Comparison of ENCODE assay signal across 8 mouse cellular contexts in genomic region chr16:44557661-44558470, GRCm38 (mm10). TPM values are rescaled to one million over a fixed set of nuclear protein-coding genes. Genes with fewer than 3 reads are reported as not detected.
DNase-seq lines count a peak whose midpoint lies in the region; ATAC-seq and TF ChIP-seq lines count a peak whose summit lies in the region.

No protein-coding gene starts in this region.

- DNase-seq in Patski (ENCODE audit: low read depth, low spot score): no peak
- DNase-seq in forebrain, embryonic 14.5 days (ENCODE audit: low spot score): peak; percentile 75
- peak; percentile 80 to 83 for DNase-seq in heart, postnatal 14 days
- peak; percentile 83 to 90 for DNase-seq in kidney, postnatal 4 days
- DNase-seq in lung, embryonic 14.5 days: peak; percentile 79
- DNase-seq in ovary, postnatal 10 days (ENCODE audit: low spot score): peak; percentile 61

- H3K27ac ChIP-seq in forebrain, embryonic 14.5 days (ENCODE audit: low read depth, low read length): peak overlapping the region; percentile 94
- H3K27ac ChIP-seq in lung, embryonic 14.5 days (ENCODE audit: low read depth): peak overlapping the region; percentile 93

- in situ Hi-C loops in Patski (cut with MboI; ENCODE audit: low pct_unique_long_range_greater_than_20kb): no loop called here

- no peaks in the 10 kb centered on the region for H3K36me3 ChIP-seq in forebrain, embryonic 14.5 days (ENCODE audit: control insufficient read depth, insufficient read depth, low read length)
- H3K36me3 ChIP-seq in lung, embryonic 14.5 days (ENCODE audit: insufficient read depth): no peaks in the 10 kb centered on the region

- intact Hi-C loops in heart, postnatal 14 days (cut with DNase I): loop anchor here (5.0 kb wide), 2 partner anchors 71 to 74 kb away; no protein-coding TSS in a partner anchor

- peak overlapping the region; percentile 98 for H3K9ac ChIP-seq in forebrain, embryonic 14.5 days (ENCODE audit: low read length)
- H3K9ac ChIP-seq in lung, embryonic 14.5 days: peak overlapping the region; percentile 97

- H3K9me3 ChIP-seq in forebrain, embryonic 14.5 days (replicated peaks; ENCODE audit: control insufficient read depth, low read length): no peaks in the 10 kb centered on the region
- no peaks in the 10 kb centered on the region for H3K9me3 ChIP-seq in lung, embryonic 14.5 days (ENCODE audit: low read depth, low read length)

- peak overlapping the region; percentile 87 for H3K4me3 ChIP-seq in forebrain, embryonic 14.5 days (ENCODE audit: low read depth, low read length)
- peak overlapping the region; percentile 88 for H3K4me3 ChIP-seq in lung, embryonic 14.5 days (ENCODE audit: low read depth, low read length)

- POLR2A ChIA-PET in Patski (lab: Charles Lee): interaction anchor here (1.1 kb wide), 2 partner anchors 13 to 20 kb away, joined by 3 to 6 read pairs; no protein-coding TSS in a partner anchor

- ATAC-seq in Patski: peak; percentile 79
- peak; percentile 60 for ATAC-seq in cerebellum, adult (ENCODE audit: insufficient number of reproducible peaks, low FRiP score, low TSS enrichment)
- peak; percentile 69 for ATAC-seq in forebrain, embryonic 14.5 days
- peak; percentile 55 for ATAC-seq in lung, embryonic 14.5 days (ENCODE audit: insufficient read depth)
- no peak for ATAC-seq in inflammation-experienced regulatory T-cells, adult 6 months

- under 1% methylated on average over 47 of the region's 47 CpGs for WGBS in forebrain, embryonic 14.5 days
- WGBS in lung, embryonic 14.5 days: under 1% methylated on average over 47 of the region's 47 CpGs

- CTCF ChIA-PET in Patski (lab: Charles Lee): interaction anchor here (0.8 to 4.4 kb wide), 3 partner anchors 13 to 73 kb away, joined by 3 to 20 read pairs (median 3); no protein-coding TSS in a partner anchor

- peak overlapping the region; percentile 73 for H3K4me2 ChIP-seq in forebrain, embryonic 14.5 days (ENCODE audit: low read length)
- H3K4me2 ChIP-seq in lung, embryonic 14.5 days: peak overlapping the region; percentile 64

- TF ChIP-seq CTCF in Patski (IDR thresholded peaks at IDR 0.05): no peak
- TF ChIP-seq CTCF in lung, embryonic 14.5 days (IDR thresholded peaks at IDR 0.05; ENCODE audit: low read depth): no peak

- no peaks in the 10 kb centered on the region for H3K27me3 ChIP-seq in Patski
- H3K27me3 ChIP-seq in forebrain, embryonic 14.5 days (replicated peaks; ENCODE audit: control insufficient read depth, insufficient read depth, low read length): no peaks in the 10 kb centered on the region
- H3K27me3 ChIP-seq in lung, embryonic 14.5 days (ENCODE audit: insufficient read depth, low read length): no peaks in the 10 kb centered on the region

- H3K4me1 ChIP-seq in forebrain, embryonic 14.5 days (ENCODE audit: control insufficient read depth, insufficient read depth, low read length): peaks cover 39% of the 10 kb centered on the region
- peaks cover 12% of the 10 kb centered on the region for H3K4me1 ChIP-seq in lung, embryonic 14.5 days (ENCODE audit: insufficient read depth)

RNA-seq across cellular contexts. Expression of gene Boc, which starts 0.8 kb away (rescaled TPM):
- polyA plus RNA-seq in Patski (2021): 13.8 TPM
- polyA plus RNA-seq in forebrain, embryonic 14.5 days (2014; fragmentation: Nextera tagmentation; extraction: Ambion mirVana): 11.5 and 13.3 TPM in 2 replicates
- total RNA-seq in heart, postnatal 14 days (2021): 1 to 10 TPM; 7.1 to 8.6 TPM
- polyA plus RNA-seq in lung, embryonic 14.5 days (2014; fragmentation: Nextera tagmentation; extraction: Ambion mirVana): 36.4 and 38.8 TPM in 2 replicates
- polyA plus RNA-seq in inflammation-experienced regulatory T-cells, adult 6 months (2017; shearing (Covaris generic)): under 1 TPM; 0.20 to 0.42 (median 0.41) TPM
